Mouse (Mus musculus): ENCODE measurements around the gene Slc5a8.

Slc5a8 gene

GRCm38 (mm10) chr10:88885632-88886090 is at the start of gene Slc5a8:
Gene Slc5a8, plus strand, starts transcription at chr10:88885992.
- DNase-seq = peak; percentile 83

- DNase-seq = peak; percentile 15
Observed at GRCm38 (mm10) chr10:88848876-88849476, 36.8 kb upstream of the Slc5a8 start.

GRCm38 (mm10) chr10:88849976-88850375 is 35.8 kb upstream of the Slc5a8 start:
- no peak for DNase-seq

GRCm38 (mm10) chr10:88853326-88853725 is 32.5 kb upstream of the Slc5a8 start:
- DNase-seq = peak; percentile 67

- DNase-seq = no peak
Observed at GRCm38 (mm10) chr10:88860911-88861310, 24.9 kb upstream of the Slc5a8 start.

- DNase-seq = no peak
Observed at GRCm38 (mm10) chr10:88861416-88861815, 24.4 kb upstream of the Slc5a8 start.

- no peak for DNase-seq
Observed at GRCm38 (mm10) chr10:88862293-88862692, 23.5 kb upstream of the Slc5a8 start.

GRCm38 (mm10) chr10:88866017-88866416 is 19.8 kb upstream of the Slc5a8 start:
- DNase-seq = no peak

- DNase-seq = no peak
Observed at GRCm38 (mm10) chr10:88874870-88875269, 10.9 kb upstream of the Slc5a8 start.

GRCm38 (mm10) chr10:88877421-88877820 is 8.4 kb upstream of the Slc5a8 start:
- DNase-seq = no peak

- no peak for DNase-seq
Observed at GRCm38 (mm10) chr10:88883721-88884120, 2.1 kb upstream of the Slc5a8 start.

GRCm38 (mm10) chr10:88884836-88885235 is 956 bp upstream of the Slc5a8 start:
- no peak for DNase-seq

- DNase-seq = no peak
Observed at GRCm38 (mm10) chr10:88886114-88886513, 322 bp downstream of the Slc5a8 start.

GRCm38 (mm10) chr10:88888376-88888775 is 2.6 kb downstream of the Slc5a8 start:
- DNase-seq = peak; percentile 55

GRCm38 (mm10) chr10:88891410-88891809 is 5.6 kb downstream of the Slc5a8 start:
- no peak for DNase-seq

- DNase-seq = no peak
Observed at GRCm38 (mm10) chr10:88892560-88893087, 6.8 kb downstream of the Slc5a8 start.

- no peak for DNase-seq
Observed at GRCm38 (mm10) chr10:88897032-88897431, 11.2 kb downstream of the Slc5a8 start.

GRCm38 (mm10) chr10:88949649-88950296 is 64.0 kb downstream of the Slc5a8 start:
- no peak for DNase-seq

- DNase-seq = no peak
Observed at GRCm38 (mm10) chr10:88950297-88950653, 64.5 kb downstream of the Slc5a8 start.

GRCm38 (mm10) chr10:88960791-88961190 is 75.0 kb downstream of the Slc5a8 start:
- DNase-seq = no peak

- no peak for DNase-seq
Observed at GRCm38 (mm10) chr10:88968586-88968985, 82.8 kb downstream of the Slc5a8 start.

- DNase-seq = no peak
Observed at GRCm38 (mm10) chr10:88970951-88971725, 85.3 kb downstream of the Slc5a8 start.

- DNase-seq = no peak
Observed at GRCm38 (mm10) chr10:88978932-88979331, 93.1 kb downstream of the Slc5a8 start.
